Mouse (Mus musculus) erythroid progenitor cell, adult 5-6 weeks (primary cell): Measurements from ENCODE around the gene Tmem102. TPM values are rescaled to one million over a fixed set of nuclear protein-coding genes. Genes with fewer than 3 reads are reported as not detected.

Experiments used
- ATAC-seq: replicated peaks from 2 replicates; pipeline ENCODE4 v1.8.0; 2016; ENCODE audit warnings: moderate number of reproducible peaks, mild to moderate bottlenecking, moderate TSS enrichment, inconsistent platforms; ENCODE audit not compliant: poor library complexity, low FRiP score, severe bottlenecking
- total RNA-seq, 2 experiments: library from RNA; stranded (forward) in 1 of 2; stranded (reverse) in 1 of 2; fragments of 150-400 nt in 1 of 2; fragments of 186-747, 209-891 nt in 1 of 2; gene quantifications; 2 replicates each; pipeline versions ENCODE4 v1.2.3 to v1.2.4; 2015 to 2017; ENCODE audit warnings: low replicate concordance in 2 of 2

Tmem102 gene
- total RNA-seq, 2 experiments from 2014 or later, result not detected

- ATAC-seq, result no peak
Measured at GRCm38 (mm10) chr11:69823456-69823855, 18.0 kb upstream of the Tmem102 start.

- ATAC-seq, result no peak
Measured at GRCm38 (mm10) chr11:69822080-69822479, 16.7 kb upstream of the Tmem102 start, which contains the start of gene Spem1. Spem1 (minus strand) TSS chr11:69822180.

GRCm38 (mm10) chr11:69818871-69819270 is 13.4 kb upstream of the Tmem102 start:
- no peak for ATAC-seq

GRCm38 (mm10) chr11:69818365-69818764 is 12.9 kb upstream of the Tmem102 start, which contains the start of gene Spem2:
Spem2 (minus strand) TSS chr11:69818465.
- ATAC-seq, result no peak

GRCm38 (mm10) chr11:69816520-69816919 is 11.1 kb upstream of the Tmem102 start:
- ATAC-seq, result no peak

- no peak for ATAC-seq
Measured at GRCm38 (mm10) chr11:69815155-69815554, 9.7 kb upstream of the Tmem102 start, which contains the start of gene Gm39566. Gm39566 (minus strand) TSS chr11:69815298.

GRCm38 (mm10) chr11:69810280-69810679 is 4.9 kb upstream of the Tmem102 start:
- ATAC-seq, result no peak

GRCm38 (mm10) chr11:69807641-69808040 is 2.2 kb upstream of the Tmem102 start:
- ATAC-seq, result no peak

GRCm38 (mm10) chr11:69806378-69806777 is 954 bp upstream of the Tmem102 start:
- no peak for ATAC-seq

- ATAC-seq, result no peak
Measured at GRCm38 (mm10) chr11:69804652-69804940, 828 bp downstream of the Tmem102 start.

GRCm38 (mm10) chr11:69803786-69804651 is 1.4 kb downstream of the Tmem102 start:
- ATAC-seq, result 0 out of 2 replicates have a peak, but pooled peaks have one; percentile 49

- no peak for ATAC-seq
Measured at GRCm38 (mm10) chr11:69803328-69803727, 2.1 kb downstream of the Tmem102 start.

- no peak for ATAC-seq
Measured at GRCm38 (mm10) chr11:69802648-69803105, 2.7 kb downstream of the Tmem102 start.

- ATAC-seq, result no peak
Measured at GRCm38 (mm10) chr11:69801379-69801977, 3.9 kb downstream of the Tmem102 start, which contains the start of gene Fgf11. Fgf11 (minus strand) TSS chr11:69801857.

- ATAC-seq, result no peak
Measured at GRCm38 (mm10) chr11:69800392-69801197, 4.8 kb downstream of the Tmem102 start.

- no peak for ATAC-seq
Measured at GRCm38 (mm10) chr11:69800138-69800391, 5.4 kb downstream of the Tmem102 start.

GRCm38 (mm10) chr11:69799394-69800137 is 5.9 kb downstream of the Tmem102 start:
- ATAC-seq, result no peak

- ATAC-seq, result no peak
Measured at GRCm38 (mm10) chr11:69797924-69798323, 7.5 kb downstream of the Tmem102 start.

- no peak for ATAC-seq
Measured at GRCm38 (mm10) chr11:69795983-69796435, 9.4 kb downstream of the Tmem102 start.
